Mouse (Mus musculus): Measurements from ENCODE around the gene Coro1c.

The Coro1c gene

DNA sequence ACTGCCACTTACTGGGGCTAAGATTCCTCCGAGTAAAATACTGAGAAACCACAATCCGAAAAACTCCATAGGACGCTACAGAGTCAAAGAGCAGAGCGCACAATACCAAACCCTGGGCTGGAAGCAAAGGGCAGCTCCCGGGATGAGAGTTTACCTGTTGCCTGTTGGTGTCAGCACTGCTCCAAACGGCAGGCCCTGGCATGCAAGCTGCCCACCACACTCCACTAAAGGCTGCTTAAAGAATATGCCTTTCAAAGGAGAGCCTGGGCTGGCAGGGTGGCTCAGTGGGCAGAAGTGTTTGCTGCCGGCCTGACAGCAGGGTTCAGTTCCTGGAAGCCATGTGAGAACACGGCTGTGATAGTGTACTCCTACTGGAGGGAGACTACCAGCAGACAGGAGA, 50.9 kb downstream of the Coro1c start:
- no peak for DNase-seq (ENCODE audit: low read depth, low spot score)

GRCm38 (mm10) chr5:113856631-113857030, 51.9 kb downstream of the Coro1c start:
- DNase-seq (ENCODE audit: low read depth, low spot score), result no peak

DNA sequence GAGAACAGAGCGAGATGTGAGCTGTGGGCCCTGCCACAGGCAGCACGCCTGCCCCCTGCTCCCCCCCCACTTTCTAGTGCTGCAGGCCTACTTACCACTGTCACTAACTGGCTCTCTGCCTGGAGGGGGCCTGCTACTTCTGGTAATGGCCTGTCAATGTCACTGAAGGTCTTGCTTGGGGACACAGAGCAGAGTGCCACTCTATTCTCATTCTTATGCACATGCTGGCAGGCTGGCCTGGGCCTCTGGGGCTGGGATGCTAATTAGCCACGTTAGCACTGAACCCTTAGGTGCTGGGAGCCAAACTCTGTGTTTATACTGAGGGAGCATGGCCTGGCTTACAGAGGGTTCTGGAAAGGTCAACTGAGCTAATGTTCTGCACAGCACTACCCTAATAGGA, 52.9 kb downstream of the Coro1c start:
- no peak for DNase-seq (ENCODE audit: low read depth, low spot score)

GRCm38 (mm10) chr5:113855117-113855516, 53.4 kb downstream of the Coro1c start:
- DNase-seq (ENCODE audit: low read depth, low spot score), result no peak

- peak; percentile 79 for DNase-seq (ENCODE audit: low read depth, low spot score)
Observed at GRCm38 (mm10) chr5:113854494-113854893, 54.1 kb downstream of the Coro1c start.

GRCm38 (mm10) chr5:113853541-113853940, 55.0 kb downstream of the Coro1c start:
- DNase-seq (ENCODE audit: low read depth, low spot score), result no peak

GRCm38 (mm10) chr5:113852463-113852862, 56.1 kb downstream of the Coro1c start:
- DNase-seq (ENCODE audit: low read depth, low spot score), result peak; percentile 16

- no peak for DNase-seq (ENCODE audit: low read depth, low spot score)
Observed at GRCm38 (mm10) chr5:113850680-113851230, 57.8 kb downstream of the Coro1c start.

DNA sequence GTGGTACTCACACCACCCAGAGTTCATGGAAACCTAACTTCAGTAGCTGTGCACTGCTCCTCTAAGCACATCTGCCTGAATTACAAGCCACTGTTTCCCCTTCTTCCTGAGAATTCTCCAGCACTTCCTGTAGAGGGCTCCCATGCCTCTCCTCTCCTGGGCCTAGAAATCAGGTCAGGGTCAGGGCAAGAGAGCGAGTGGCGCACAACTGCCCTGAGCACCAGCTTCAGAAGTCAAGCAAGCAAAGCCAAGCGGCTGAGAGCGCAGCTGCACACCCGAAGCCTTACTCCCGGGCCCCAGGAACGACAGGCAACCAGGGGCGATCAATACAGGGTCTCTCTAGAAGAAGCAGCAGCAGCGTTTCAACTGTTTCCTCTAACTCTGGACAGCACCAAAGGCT, 60.9 kb downstream of the Coro1c start:
- DNase-seq (ENCODE audit: low read depth, low spot score), result no peak

DNA sequence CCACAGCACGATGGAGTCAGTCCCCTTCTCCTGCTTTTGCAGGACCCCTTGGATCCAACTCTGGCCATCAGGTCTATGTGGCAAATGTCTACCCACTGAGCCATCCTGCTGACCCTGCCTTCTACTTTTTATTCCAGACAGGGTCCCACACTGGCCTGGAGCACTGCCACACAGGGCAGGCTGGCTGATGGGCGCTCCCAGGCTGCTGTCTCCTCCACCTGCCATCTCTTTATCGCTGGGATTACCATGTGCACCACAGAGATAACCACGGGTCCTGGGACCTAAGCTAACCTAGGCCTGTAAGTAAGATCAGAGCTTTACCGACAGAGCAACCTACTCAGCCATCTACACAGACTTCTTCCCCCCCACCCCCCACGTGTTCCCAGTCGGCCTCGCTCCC, 61.9 kb downstream of the Coro1c start:
- DNase-seq (ENCODE audit: low read depth, low spot score), result no peak

GRCm38 (mm10) chr5:113845627-113846026, 62.9 kb downstream of the Coro1c start:
- no peak for DNase-seq (ENCODE audit: low read depth, low spot score)

- peak; percentile 69 for DNase-seq (ENCODE audit: low read depth, low spot score)
Observed at GRCm38 (mm10) chr5:113844721-113845120, 63.8 kb downstream of the Coro1c start.

GRCm38 (mm10) chr5:113844106-113844505, 64.5 kb downstream of the Coro1c start:
- DNase-seq (ENCODE audit: low read depth, low spot score), result no peak

DNA sequence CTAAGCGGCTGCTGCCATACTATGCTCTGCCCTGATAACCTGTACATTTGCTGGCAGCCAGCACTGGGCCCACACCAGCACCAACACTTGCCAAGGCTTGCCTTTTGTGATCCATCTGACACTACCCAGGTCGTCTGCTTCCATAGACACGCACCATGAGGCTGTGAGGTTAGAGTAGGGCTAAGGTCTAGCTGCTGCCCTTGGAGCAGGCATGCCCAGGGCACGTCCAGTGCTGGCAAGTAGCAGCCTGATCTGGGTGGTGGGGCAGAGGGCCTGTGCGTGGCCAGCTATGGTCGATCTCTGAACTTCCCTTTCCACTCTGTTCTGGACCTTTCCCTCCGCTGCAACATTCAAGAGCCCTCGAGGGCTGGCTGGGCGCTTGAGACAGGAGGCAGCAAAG, 65.7 kb downstream of the Coro1c start:
- no peak for DNase-seq (ENCODE audit: low read depth, low spot score)

DNA sequence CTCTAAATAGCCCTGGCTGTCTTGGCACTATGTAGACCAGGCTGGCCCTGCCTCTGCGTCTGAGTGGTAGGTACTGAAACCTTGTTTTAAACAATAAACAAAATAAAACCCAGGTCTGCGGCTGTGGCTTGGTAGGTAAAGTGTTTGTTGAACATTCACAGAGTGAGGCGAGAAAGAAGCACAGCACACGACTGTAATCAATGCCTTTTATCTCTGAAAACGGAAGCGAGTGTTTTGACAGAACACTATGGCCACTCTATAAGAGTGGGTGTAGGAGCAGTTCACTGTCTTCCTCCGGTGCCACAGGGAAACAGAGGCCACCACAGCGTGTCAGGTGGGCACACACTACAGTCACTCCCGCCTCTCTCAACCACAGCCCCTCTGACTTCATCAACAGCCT, 66.3 kb downstream of the Coro1c start:
- DNase-seq (ENCODE audit: low read depth, low spot score), result no peak

DNA sequence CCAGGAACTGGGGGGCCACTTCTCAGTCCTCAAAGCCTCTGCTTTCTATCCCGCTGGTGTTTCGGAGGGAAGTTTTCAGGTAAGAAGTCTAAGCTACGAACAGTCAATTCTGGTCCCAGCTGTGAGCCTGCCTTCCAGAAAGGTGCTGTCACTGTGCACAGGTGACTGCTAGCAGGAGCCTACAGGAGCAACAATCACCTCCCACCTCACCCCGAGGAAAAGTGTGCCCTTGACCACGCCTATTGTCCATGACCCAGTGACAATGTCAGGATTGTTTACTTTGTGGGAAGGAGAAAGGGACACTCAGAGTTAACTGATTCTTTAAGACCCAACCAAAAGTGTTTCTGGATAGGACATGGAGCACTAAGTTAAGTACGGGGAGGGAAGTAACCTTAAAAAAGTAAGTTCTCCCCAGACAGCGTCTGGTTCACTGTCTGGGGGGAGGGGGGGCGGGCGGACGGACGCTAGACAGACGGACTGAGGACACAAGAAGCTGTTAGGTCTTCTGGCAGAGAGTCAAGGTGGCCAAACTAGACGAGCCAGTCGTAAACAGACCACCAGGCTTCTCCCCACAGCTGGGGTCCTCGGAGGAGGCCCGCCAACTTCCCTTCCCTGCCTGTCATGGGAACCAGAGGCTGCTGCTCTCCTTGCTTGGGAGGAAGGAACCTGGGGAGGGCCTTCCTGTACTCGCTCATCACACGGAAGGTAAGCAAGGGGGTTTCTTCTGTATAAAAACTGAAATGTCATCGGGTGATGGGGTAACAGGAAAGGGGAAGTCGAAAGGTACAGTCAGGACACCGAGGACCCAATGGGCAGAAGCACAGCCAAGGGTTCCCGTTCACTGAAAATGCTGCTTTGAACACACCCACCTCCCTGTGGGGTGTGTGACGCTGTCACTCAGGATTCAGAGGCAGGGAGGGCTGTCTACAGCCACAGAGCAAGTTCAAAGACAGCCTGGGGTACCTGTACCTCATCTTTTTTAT, 67.0 kb downstream of the Coro1c start:
- DNase-seq (ENCODE audit: low read depth, low spot score), result no peak

- DNase-seq (ENCODE audit: low read depth, low spot score), result no peak
Observed at GRCm38 (mm10) chr5:113840443-113840842, 68.1 kb downstream of the Coro1c start.

- no peak for DNase-seq (ENCODE audit: low read depth, low spot score)
Observed at GRCm38 (mm10) chr5:113836961-113837360, 71.6 kb downstream of the Coro1c start.

- DNase-seq (ENCODE audit: low read depth, low spot score), result no peak
Observed at GRCm38 (mm10) chr5:113833316-113833947, 75.1 kb downstream of the Coro1c start.

- DNase-seq (ENCODE audit: low read depth, low spot score), result no peak
Observed at GRCm38 (mm10) chr5:113832490-113832901, 76.1 kb downstream of the Coro1c start, which contains the start of gene Selplg. Selplg (minus strand) TSS chr5:113832644.

- no peak for DNase-seq (ENCODE audit: low read depth, low spot score)
Observed at GRCm38 (mm10) chr5:113831741-113832140, 76.8 kb downstream of the Coro1c start.

DNA sequence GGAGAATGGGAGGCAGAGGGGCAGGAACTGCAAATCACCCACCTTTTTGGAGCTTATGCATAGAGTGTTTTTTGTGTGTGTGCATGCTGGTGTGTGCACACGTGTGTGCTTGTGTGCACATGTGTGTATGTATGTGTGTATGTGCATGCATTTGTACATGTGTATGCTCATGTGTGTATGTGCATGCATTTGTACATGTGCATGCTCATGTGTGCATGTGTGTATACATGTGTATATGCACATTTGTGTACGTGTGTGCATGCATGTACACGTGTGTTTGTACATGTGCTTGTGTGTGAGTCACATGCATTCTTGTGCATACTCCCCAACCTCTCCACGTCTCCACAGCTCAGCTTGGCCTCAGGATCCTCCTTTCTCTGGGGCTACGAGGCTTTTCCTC, 77.8 kb downstream of the Coro1c start:
- no peak for DNase-seq (ENCODE audit: low read depth, low spot score)

DNA sequence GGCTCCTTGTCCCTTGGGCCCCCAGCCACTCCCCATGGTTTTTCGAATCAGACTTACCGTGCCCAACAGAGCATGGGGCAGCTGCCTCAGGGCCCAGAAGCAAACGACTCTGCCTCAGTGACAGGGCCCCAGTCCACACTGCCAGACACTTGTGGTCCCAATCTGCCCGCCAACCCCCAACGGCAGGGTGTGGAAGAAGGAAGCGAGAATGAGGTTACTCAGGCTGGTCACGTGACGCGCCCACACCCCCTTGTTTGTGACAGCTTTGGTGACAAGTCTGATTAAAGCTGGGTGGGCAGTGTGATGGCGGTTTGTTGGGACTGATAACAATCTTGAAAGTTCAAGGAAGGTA, 78.3 kb downstream of the Coro1c start:
- no peak for DNase-seq (ENCODE audit: low read depth, low spot score)
